Mouse (Mus musculus): Measurements from ENCODE around the gene Vwa3a.

- TF ChIP-seq CTCF (IDR thresholded peaks at IDR 0.05; ENCODE audit: low read depth, low read length) (no peak), GATA1 (IDR thresholded peaks at IDR 0.05; ENCODE audit: borderline replicate concordance, low read length) (no peak)
Observed at GRCm38 (mm10) chr7:120717261-120717660, 21.9 kb upstream of the Vwa3a start.

Data from G1E (cell line).